Mouse (Mus musculus) liver, embryonic 11.5 days (tissue): ENCODE data around the gene Itih3. TPM values are rescaled to one million over a fixed set of nuclear protein-coding genes. Genes with fewer than 3 reads are reported as not detected.
A peak's percentile ranks its signal among the peaks of the same experiment; 100 is the strongest.

ENCODE experiments used
- ATAC-seq: fragments of 200-750 bp; cut with Nextera tagmentation; replicated peaks from 2 replicates; pipeline ENCODE4 v1.8.0; 2017; ENCODE audit warnings: moderate number of reproducible peaks, mild to moderate bottlenecking, moderate TSS enrichment, moderate library complexity; ENCODE audit not compliant: low FRiP score
- DNase-seq: peaks from one replicate; pipeline ENCODE4 v3.0.0-alpha.2; 2017; ENCODE audit warnings: low spot score
- H3K27ac ChIP-seq: fragments of 300-500 bp; sonication (generic); 2 replicates; pipeline ENCODE4 v1.5.1; 2014; ENCODE audit warnings: mild to moderate bottlenecking, low read depth, low read length, control low read depth
- H3K27me3 ChIP-seq: fragments of 300-500 bp; sonication (generic); replicated peaks from 2 replicates; pipeline ENCODE4 v1.6.1; 2014; ENCODE audit warnings: low read length, mixed read lengths; ENCODE audit not compliant: control insufficient read depth, insufficient read depth
- H3K36me3 ChIP-seq: fragments of 300-500 bp; sonication (generic); 2 replicates; pipeline ENCODE4 v1.6.1; 2014; ENCODE audit warnings: mild to moderate bottlenecking, low read length, moderate library complexity, mixed read lengths; ENCODE audit not compliant: control insufficient read depth, insufficient read depth
- H3K4me1 ChIP-seq: fragments of 300-500 bp; sonication (generic); replicated peaks from 2 replicates; pipeline ENCODE4 v1.6.1; 2014; ENCODE audit warnings: low read length, mixed read lengths; ENCODE audit not compliant: control insufficient read depth, insufficient read depth
- H3K4me2 ChIP-seq: fragments of 300-500 bp; sonication (generic); 2 replicates; pipeline ENCODE4 v1.6.1; 2014; ENCODE audit warnings: mild to moderate bottlenecking, control low read depth, moderate library complexity
- H3K4me3 ChIP-seq: fragments of 300-500 bp; sonication (generic); 2 replicates; pipeline ENCODE4 v1.5.1; 2014; ENCODE audit warnings: low read depth, low read length, control low read depth
- H3K9ac ChIP-seq: fragments of 300-500 bp; sonication (generic); 2 replicates; pipeline ENCODE4 v1.6.1; 2014; ENCODE audit warnings: low read depth, low read length, control low read depth
- H3K9me3 ChIP-seq: fragments of 300-500 bp; sonication (generic); 2 replicates; pipeline ENCODE4 v1.6.1; 2016; ENCODE audit warnings: low read length, inconsistent platforms, mixed read lengths; ENCODE audit not compliant: control insufficient read depth
- WGBS: fragments of 180-500 bp; shearing (Covaris S2); extraction: QIAGEN DNeasy Blood & Tissue Kit; methylation state at CpG from one replicate; pipeline ENCODE4 v1.1.7; 2014; 5-methylcytosine and 5-hydroxymethylcytosine counted together
- polyA plus RNA-seq: library from polyadenylated mRNA; unstranded; fragments of >200 nt; fragmentation: Nextera tagmentation; extraction: Ambion mirVana; gene quantifications from 2 replicates; pipeline ENCODE4 v1.2.1, GENCODE M21; 2014

The Itih3 gene
- polyA plus RNA-seq, 1 experiment from 2014 or later, result 57.8 TPM

DNA sequence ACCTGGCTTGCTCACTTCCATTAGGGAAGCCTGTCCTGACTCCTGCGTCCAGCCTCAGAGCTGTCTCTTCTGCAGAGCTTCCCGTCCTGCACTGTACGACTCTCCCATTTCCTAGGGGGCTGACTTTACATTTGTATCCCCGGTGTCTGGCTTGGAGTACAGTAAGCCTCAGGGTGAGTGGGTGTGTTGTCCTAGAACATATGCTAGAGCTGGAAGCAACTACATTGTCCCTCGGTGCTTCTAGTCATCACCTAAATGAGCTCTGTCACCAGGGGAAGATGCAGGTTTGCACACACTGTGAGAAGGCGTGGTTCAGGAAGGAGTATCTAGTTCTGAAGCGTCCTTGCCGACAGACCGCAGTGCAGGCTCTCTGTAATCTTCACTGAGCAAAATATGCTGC is 61.2 kb downstream of the Itih3 start:
- Histone ChIP-seq H3K27ac (peak overlapping the region; percentile 50; the same call in 1 of the 2 replicates), H3K4me2 (no peak overlapping the region)
- WGBS, result 80% methylated on average over 9 of the region's 9 CpGs

DNA sequence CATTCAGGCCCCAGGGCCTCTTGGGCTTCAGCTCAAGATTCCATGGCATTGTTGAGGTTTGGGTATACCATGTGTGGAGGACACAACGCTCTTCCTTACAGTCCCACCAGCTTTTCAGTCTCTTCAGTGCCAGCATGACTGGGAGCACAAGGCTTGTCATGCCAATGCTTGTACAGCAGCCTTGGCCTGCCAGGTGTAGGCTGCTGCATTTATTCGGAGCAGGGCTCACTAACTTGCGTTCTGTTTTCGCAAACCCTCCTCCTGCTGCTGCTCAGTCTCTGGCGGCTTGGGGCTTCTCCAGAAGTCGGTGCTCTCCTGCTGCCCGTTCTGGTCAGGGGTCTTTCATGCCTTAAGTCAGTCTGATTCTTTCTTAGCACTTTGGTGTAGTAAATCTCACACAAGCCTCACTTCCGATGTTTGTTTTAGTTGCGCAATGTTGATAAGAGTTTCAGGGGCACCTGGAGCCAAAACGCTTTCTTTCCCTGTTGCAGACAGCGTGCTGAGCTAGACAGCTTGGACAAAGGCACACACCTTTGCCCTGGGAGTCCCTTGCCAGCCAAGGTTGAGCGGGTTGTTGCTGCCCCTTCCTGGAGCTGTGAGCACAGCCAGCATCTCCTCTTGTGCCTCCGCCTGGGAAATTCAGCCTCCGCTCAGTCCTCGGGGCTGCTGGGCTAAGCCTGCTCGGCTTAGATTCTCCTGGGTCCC is 62.0 kb downstream of the Itih3 start:
- no peaks in the 10 kb centered on the region for H3K9me3 ChIP-seq
- 57% methylated on average over 16 of the region's 16 CpGs for WGBS
- peak overlapping the region; percentile 50; the same call in 1 of the 2 replicates for H3K27ac ChIP-seq
- H3K4me3 ChIP-seq, result no peak overlapping the region
- H3K4me1 ChIP-seq, result peaks cover 4% of the 10 kb centered on the region; the same call in 1 of the 2 replicates
- H3K4me2 ChIP-seq, result peak overlapping the region; percentile 19; the same call in 1 of the 2 replicates
- ATAC-seq, result 0 out of 2 replicates have a peak, but pooled peaks have one; percentile 29
- no peaks in the 10 kb centered on the region for H3K27me3 ChIP-seq
- no peak for DNase-seq
- H3K9ac ChIP-seq, result no peak overlapping the region
- H3K36me3 ChIP-seq, result no peaks in the 10 kb centered on the region

More for the DNA sequence above, 61.2 kb downstream of the Itih3 start:
- no peak overlapping the region for H3K4me3 ChIP-seq
- no peaks in the 10 kb centered on the region for H3K36me3 ChIP-seq
- no peak for DNase-seq
- no peaks in the 10 kb centered on the region for H3K9me3 ChIP-seq
- peaks cover 2% of the 10 kb centered on the region; the same call in 1 of the 2 replicates for H3K4me1 ChIP-seq
- H3K9ac ChIP-seq, result no peak overlapping the region; the same call in 1 of the 2 replicates
- ATAC-seq, result no peak
- H3K27me3 ChIP-seq, result no peaks in the 10 kb centered on the region

Other genes with a start within 250 kb of the Itih3 start
- gene Sfmbt1, start 208.9 kb downstream of the Itih3 start, polyA plus RNA-seq, result 23.0 and 24.5 TPM in 2 replicates
- 22.6 and 26.1 TPM in 2 replicates for gene Tmem110, start 98.2 kb downstream of the Itih3 start, polyA plus RNA-seq
- gene Mustn1, start 44.6 kb downstream of the Itih3 start, polyA plus RNA-seq, result 0.25 and 0.45 TPM in 2 replicates
- gene Itih4, start 37.3 kb downstream of the Itih3 start, polyA plus RNA-seq, result 3.4 and 4.4 TPM in 2 replicates
- 16.3 and 17.4 TPM in 2 replicates for gene Itih1, start 19.5 kb upstream of the Itih3 start, polyA plus RNA-seq
- gene Nek4, start 27.6 kb upstream of the Itih3 start, polyA plus RNA-seq, result 13.2 and 14.3 TPM in 2 replicates
- gene Glt8d1, start 77.6 kb upstream of the Itih3 start, polyA plus RNA-seq, result 33.7 and 41.6 TPM in 2 replicates
- gene Spcs1, start 77.9 kb upstream of the Itih3 start, polyA plus RNA-seq, result 309 and 326 TPM in 2 replicates
- gene Pbrm1, start 95.4 kb upstream of the Itih3 start, polyA plus RNA-seq, result 72.8 and 73.0 TPM in 2 replicates
- 265 and 268 TPM in 2 replicates for gene Gnl3, start 95.4 kb upstream of the Itih3 start, polyA plus RNA-seq
- 90.3 and 107 TPM in 2 replicates for gene Smim4, start 205.2 kb upstream of the Itih3 start, polyA plus RNA-seq
- gene Nt5dc2, start 207.3 kb upstream of the Itih3 start, polyA plus RNA-seq, result 401 and 406 TPM in 2 replicates
- 25.3 and 39.9 TPM in 2 replicates for gene Stab1, start 244.9 kb upstream of the Itih3 start, polyA plus RNA-seq